Comparison of ENCODE assay signal across 10 mouse cellular contexts in the genomic region with DNA sequence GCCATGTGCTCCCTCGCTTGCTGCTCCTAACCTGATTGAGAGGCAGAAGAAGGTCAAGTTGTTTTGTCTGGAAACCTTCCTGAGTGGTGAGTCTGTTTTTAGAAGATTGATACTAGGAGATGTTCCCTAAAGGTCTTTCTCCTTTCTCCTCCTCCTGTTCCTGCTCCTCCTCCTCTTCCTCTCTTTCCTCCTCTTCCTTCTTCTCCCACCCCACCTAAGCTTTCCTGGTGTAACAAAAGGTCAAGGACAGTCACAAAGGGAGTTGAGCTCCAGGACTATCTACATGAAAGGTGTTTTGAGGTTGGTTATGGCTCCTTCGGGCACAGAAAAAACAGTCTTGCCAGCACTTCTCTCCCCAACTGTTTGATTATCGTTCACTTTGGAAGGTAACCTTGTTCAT. TPM values are rescaled to one million over a fixed set of nuclear protein-coding genes. Genes with fewer than 3 reads are reported as not detected.
DNase-seq lines count a peak whose midpoint lies in the region; ATAC-seq and TF ChIP-seq lines count a peak whose summit lies in the region.
"Had no signal": no experiment of that assay in that cellular context is flagged by ENCODE, and none has a peak within 500 bp of the region (broad histone marks: within the 10 kb centered on the region; RNA-seq: fewer than 3 reads in every experiment).

A gene (plus strand): TSS at position 301 of the 400 bp plus-strand sequence.

- no peak for DNase-seq in kidney, adult 9 months
- no peak for DNase-seq in embryonic facial prominence, embryonic 11.5 days (ENCODE audit: low spot score)
- DNase-seq in forebrain, postnatal 0 days, result no peak
- DNase-seq in midbrain, embryonic 14.5 days, result no peak
- no peak for DNase-seq in gastrocnemius, adult 8-10 months (ENCODE audit: low spot score in 2 of 2)
- no peak for DNase-seq in T-cell, adult 2 months (ENCODE audit: low spot score)
- DNase-seq in urinary bladder, postnatal 25 days (ENCODE audit: low spot score), result no peak
- DNase-seq: adrenal gland, postnatal 36 days; gastrocnemius, postnatal 36 days had no signal

- no peak within 1 kb of the TSS for H3K4me3 ChIP-seq in kidney, embryonic 16.5 days (ENCODE audit: low read length)
- no peak within 1 kb of the TSS for H3K4me3 ChIP-seq in embryonic facial prominence, embryonic 11.5 days (ENCODE audit: low read depth, low read length)
- no peak within 1 kb of the TSS for H3K4me3 ChIP-seq in forebrain, postnatal 0 days (ENCODE audit: low read depth, low read length)
- H3K4me3 ChIP-seq in midbrain, embryonic 14.5 days (replicated peaks; ENCODE audit: low read depth, low read length), result no peak within 1 kb of the TSS

- H3K9ac ChIP-seq in kidney, embryonic 16.5 days (replicated peaks; ENCODE audit: low read length), result no peak within 1 kb of the TSS
- H3K9ac ChIP-seq in embryonic facial prominence, embryonic 11.5 days (replicated peaks; ENCODE audit: low read length), result no peak within 1 kb of the TSS
- no peak within 1 kb of the TSS for H3K9ac ChIP-seq in forebrain, postnatal 0 days
- H3K9ac ChIP-seq in midbrain, embryonic 14.5 days (replicated peaks; ENCODE audit: low read length), result no peak within 1 kb of the TSS

- no peaks in the 10 kb centered on the region for H3K9me3 ChIP-seq in kidney, embryonic 16.5 days (ENCODE audit: low read length)
- no peaks in the 10 kb centered on the region for H3K9me3 ChIP-seq in embryonic facial prominence, embryonic 11.5 days (replicated peaks; ENCODE audit: control insufficient read depth, low read length)
- no peaks in the 10 kb centered on the region for H3K9me3 ChIP-seq in forebrain, postnatal 0 days (ENCODE audit: low read length)
- no peaks in the 10 kb centered on the region for H3K9me3 ChIP-seq in midbrain, embryonic 14.5 days (ENCODE audit: control insufficient read depth, low read length)

- no peak for ATAC-seq in kidney, embryonic 16.5 days (ENCODE audit: low FRiP score, low TSS enrichment)
- no peak for ATAC-seq in embryonic facial prominence, embryonic 11.5 days (replicated peaks; ENCODE audit: insufficient number of reproducible peaks, low FRiP score, low TSS enrichment, low read depth)
- ATAC-seq in forebrain, postnatal 0 days, result no peak
- ATAC-seq in midbrain, embryonic 14.5 days (ENCODE audit: low FRiP score, low TSS enrichment), result no peak

- no peak for TF ChIP-seq CTCF in forebrain, postnatal 0 days (IDR thresholded peaks at IDR 0.05; ENCODE audit: low read depth)

- H3K27ac ChIP-seq in kidney, embryonic 16.5 days (ENCODE audit: low read length), result no peak within 1 kb of the TSS
- H3K27ac ChIP-seq in embryonic facial prominence, embryonic 11.5 days (replicated peaks; ENCODE audit: low read depth, low read length), result no peak within 1 kb of the TSS
- no peak within 1 kb of the TSS for H3K27ac ChIP-seq in forebrain, postnatal 0 days (ENCODE audit: low read depth, low read length)
- H3K27ac ChIP-seq in midbrain, embryonic 14.5 days (replicated peaks; ENCODE audit: low read depth, low read length), result no peak within 1 kb of the TSS

- no peaks in the 10 kb centered on the region for H3K27me3 ChIP-seq in kidney, embryonic 16.5 days (ENCODE audit: insufficient read depth, low read length)
- H3K27me3 ChIP-seq in embryonic facial prominence, embryonic 11.5 days (ENCODE audit: control insufficient read depth, insufficient read depth, low read length), result no peaks in the 10 kb centered on the region
- H3K27me3 ChIP-seq in forebrain, postnatal 0 days (ENCODE audit: insufficient read depth, low read length), result no peaks in the 10 kb centered on the region
- no peaks in the 10 kb centered on the region for H3K27me3 ChIP-seq in midbrain, embryonic 14.5 days (ENCODE audit: control insufficient read depth, insufficient read depth, low read length)

- WGBS in kidney, embryonic 16.5 days, result 87% methylated on average over 3 of the region's 3 CpGs
- 92% methylated on average over 3 of the region's 3 CpGs for WGBS in embryonic facial prominence, embryonic 11.5 days
- 99% methylated on average over 3 of the region's 3 CpGs for WGBS in forebrain, postnatal 0 days
- WGBS in midbrain, embryonic 14.5 days, result 94% methylated on average over 3 of the region's 3 CpGs

- H3K4me1 ChIP-seq in kidney, embryonic 16.5 days (ENCODE audit: insufficient read depth, low read length), result peaks cover 6% of the 10 kb centered on the region; the same call in 1 of the 2 replicates
- H3K4me1 ChIP-seq in embryonic facial prominence, embryonic 11.5 days (ENCODE audit: control insufficient read depth, insufficient read depth, low read length), result no peaks in the 10 kb centered on the region
- 0 out of 2 replicates have a peak, but pooled peaks cover 7% of the 10 kb centered on the region for H3K4me1 ChIP-seq in forebrain, postnatal 0 days (ENCODE audit: insufficient read depth)
- H3K4me1 ChIP-seq in midbrain, embryonic 14.5 days (ENCODE audit: control insufficient read depth, insufficient read depth, low read length), result peaks cover 12% of the 10 kb centered on the region

- H3K4me2 ChIP-seq in kidney, embryonic 16.5 days (replicated peaks; ENCODE audit: low read depth, low read length), result no peak within 1 kb of the TSS
- H3K4me2 ChIP-seq in embryonic facial prominence, embryonic 11.5 days (ENCODE audit: low read depth, low read length), result no peak within 1 kb of the TSS
- H3K4me2 ChIP-seq in forebrain, postnatal 0 days (ENCODE audit: low read depth), result no peak within 1 kb of the TSS
- H3K4me2 ChIP-seq in midbrain, embryonic 14.5 days (ENCODE audit: low read length), result no peak within 1 kb of the TSS

- no peaks in the 10 kb centered on the region for H3K36me3 ChIP-seq in kidney, embryonic 16.5 days (ENCODE audit: insufficient read depth, low read length)
- H3K36me3 ChIP-seq in embryonic facial prominence, embryonic 11.5 days (replicated peaks; ENCODE audit: control insufficient read depth, insufficient read depth, low read depth, low read length), result no peaks in the 10 kb centered on the region
- H3K36me3 ChIP-seq in forebrain, postnatal 0 days (ENCODE audit: insufficient read depth), result no peaks in the 10 kb centered on the region
- H3K36me3 ChIP-seq in midbrain, embryonic 14.5 days (ENCODE audit: control insufficient read depth, insufficient read depth, low read length), result no peaks in the 10 kb centered on the region

RNA-seq across cellular contexts. Expression of the gene that starts here (rescaled TPM):
- polyA plus RNA-seq in kidney, embryonic 16.5 days (2015; fragmentation: Nextera tagmentation; extraction: Ambion mirVana), result 16.1 and 17.1 TPM in 2 replicates
- polyA plus RNA-seq in embryonic facial prominence, embryonic 11.5 days (2014; fragmentation: Nextera tagmentation; extraction: Ambion mirVana), result 17.6 and 18.0 TPM in 2 replicates
- total RNA-seq in forebrain, postnatal 0 days (2014; rRNA removed), result 16.2 and 18.2 TPM in 2 replicates
- 9.6 and 10.8 TPM in 2 replicates for polyA plus RNA-seq in forebrain, postnatal 0 days (2015; fragmentation: Nextera tagmentation; extraction: Ambion mirVana)
- polyA plus RNA-seq in midbrain, embryonic 14.5 days (2014; fragmentation: Nextera tagmentation; extraction: Ambion mirVana), result 10.4 and 15.4 TPM in 2 replicates
- 1 to 10 TPM; 2.6 to 4.8 (median 3.0) TPM for total RNA-seq in gastrocnemius, adult 8-10 months (2022)
